Mouse (Mus musculus): ENCODE results near the gene Spag8.

Gene Spag8

DNA sequence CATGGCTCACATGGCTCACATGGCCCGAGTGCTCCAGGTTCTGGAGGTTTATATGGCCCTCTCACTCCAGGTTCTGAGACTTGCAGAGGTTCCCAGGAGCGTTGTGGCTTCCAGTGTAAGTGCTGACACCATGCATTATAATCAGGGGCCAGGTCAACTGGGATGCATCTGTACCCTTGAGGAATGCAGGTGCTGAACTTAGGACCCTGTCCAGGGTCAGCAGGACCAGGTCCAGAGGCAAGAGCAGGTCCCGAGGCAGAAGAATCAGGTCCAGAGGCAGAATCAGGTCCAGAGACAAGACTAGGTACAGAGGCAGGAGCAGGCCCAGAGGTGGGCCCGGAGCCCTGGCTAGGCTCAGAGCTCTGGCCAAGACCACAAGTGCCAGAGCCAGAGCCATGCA, 668 bp downstream of the Spag8 start:
- no peak for DNase-seq (ENCODE audit: low spot score in 2 of 2)

DNA sequence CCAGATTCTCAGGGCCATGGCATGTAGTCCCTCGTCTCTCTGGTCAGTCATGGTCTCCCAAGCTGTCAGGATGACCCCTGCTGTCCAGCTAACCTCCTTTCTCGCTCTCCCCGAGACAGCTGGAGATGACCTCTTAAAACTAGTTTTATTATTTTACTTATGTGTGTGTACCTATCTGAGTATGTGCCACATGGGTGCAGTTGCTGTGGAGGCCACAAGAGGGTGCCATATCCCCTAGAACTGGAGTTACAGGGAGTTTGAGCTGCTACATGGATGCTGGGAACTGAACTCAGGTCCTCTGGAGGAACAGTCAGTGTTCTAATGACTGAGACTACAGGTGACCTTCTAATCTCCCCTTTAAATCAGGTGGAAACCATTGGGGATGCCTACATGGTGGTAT, 3.6 kb downstream of the Spag8 start:
- DNase-seq (ENCODE audit: low spot score in 2 of 2): no peak

DNA sequence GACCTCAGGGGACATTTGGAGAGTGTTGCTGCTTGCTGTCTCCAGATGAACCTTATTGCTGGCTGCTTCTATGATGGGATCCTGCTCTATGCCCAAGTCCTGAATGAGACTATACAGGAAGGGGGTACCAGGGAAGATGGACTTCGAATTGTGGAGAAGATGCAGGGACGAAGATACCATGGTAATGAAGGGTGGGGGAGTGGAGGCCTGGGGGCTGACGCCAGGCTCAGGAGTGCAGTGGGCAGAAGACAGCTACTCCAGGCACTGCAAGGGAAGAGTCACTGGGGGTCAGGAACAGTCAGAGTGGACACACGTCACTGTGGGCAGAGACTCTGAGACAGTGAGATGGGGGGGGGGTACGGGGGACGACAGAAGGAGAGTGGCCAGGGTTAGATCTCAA, 12.9 kb downstream of the Spag8 start:
- no peak for DNase-seq (ENCODE audit: low spot score in 2 of 2)

DNA sequence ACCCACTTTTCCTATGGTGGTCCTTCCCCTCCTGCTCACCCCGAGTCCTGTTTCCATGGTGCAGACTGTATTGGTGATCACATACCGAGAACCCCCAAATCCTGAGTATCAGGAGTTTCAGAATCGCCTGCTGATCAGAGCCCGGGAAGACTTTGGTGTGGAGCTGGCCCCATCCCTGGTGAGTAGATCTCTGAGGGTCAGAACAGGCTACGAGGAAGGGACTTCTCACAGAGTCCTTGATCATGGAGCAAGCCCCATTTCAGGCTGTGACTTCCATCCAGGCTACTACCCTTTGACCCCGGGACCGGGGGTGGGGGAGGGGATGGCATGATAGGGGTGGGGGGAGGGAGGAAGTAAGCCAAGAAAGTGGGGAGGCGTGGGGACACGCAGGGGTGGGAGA, 13.3 kb downstream of the Spag8 start:
- DNase-seq (ENCODE audit: low spot score in 2 of 2): no peak

DNA sequence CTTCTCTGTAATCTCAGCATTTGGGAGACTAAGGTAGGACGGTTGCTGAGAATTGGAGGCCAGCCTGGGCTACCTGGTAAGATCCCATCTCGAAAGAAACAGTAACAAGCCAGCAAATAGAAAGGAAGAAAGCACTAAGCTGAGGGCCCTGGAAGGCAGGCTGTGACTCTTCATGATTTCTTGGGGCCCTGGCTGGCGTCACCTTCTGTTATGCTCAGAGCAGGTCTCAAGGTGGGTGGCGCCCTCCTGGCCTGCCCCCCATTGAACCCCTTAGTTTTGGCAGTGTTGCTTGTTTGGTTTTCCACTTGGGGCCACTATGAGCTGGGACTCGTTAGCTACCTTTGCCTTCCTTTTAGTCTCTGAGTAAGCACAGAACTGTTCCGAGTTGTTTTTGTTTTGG, 16.6 kb downstream of the Spag8 start:
- DNase-seq (ENCODE audit: low spot score in 2 of 2): no peak

DNA sequence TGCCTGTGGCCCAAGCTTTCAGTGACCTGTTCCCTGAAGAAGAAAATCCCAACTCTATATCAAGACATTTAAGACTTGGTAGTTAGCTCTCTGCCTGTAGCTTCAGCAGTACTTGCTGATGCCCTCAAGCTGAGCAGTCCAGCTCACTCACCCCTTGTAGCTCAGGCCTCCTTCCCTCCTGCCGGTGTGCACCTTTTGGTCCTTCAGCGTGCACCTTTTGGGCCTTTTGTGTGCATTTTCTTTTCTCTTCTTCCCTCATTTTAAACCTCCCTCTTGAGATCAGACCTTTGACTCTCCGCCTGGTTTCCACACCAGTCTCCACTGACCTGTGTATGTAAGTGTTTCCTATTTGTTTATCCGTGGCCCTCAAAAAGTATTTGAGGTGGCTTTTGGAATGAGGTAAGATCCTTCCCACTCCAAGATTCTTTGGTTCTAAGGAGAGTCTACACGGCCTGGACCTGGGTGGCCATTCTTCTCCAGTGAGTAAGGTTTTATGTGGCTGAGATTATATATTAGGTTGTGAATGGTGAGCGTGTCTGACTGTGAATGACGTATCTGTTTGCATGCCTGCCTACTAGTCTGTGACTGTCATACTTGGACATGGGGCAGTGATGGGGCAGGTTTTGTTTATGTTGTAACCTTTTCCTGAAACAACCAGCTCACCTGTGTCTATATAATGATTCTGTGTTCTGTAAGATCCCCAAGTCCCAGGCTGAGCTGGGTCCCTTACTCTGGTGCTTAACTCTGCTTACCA, 18.6 kb downstream of the Spag8 start:
- no peak for DNase-seq (ENCODE audit: low spot score in 2 of 2)

DNA sequence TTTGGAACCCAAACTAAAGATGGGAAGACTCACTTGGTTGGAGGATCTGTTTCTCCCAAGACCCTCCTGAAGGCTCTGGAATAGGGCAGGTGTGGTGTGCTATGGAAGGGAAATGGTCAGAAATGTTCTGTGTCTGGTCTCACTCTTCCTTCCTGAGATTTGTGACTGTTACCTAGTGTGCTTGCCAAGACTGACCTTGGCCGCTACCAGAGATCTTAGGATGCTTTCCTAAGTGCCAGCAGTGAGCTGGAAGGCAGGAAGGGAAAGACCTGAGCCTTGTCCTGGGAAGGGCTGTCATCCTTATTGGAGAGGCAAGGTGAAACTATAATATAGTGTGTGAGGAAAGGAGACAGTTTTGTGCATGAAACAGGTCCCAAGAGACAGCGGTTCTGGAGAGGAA, 19.7 kb downstream of the Spag8 start:
- DNase-seq (ENCODE audit: low spot score in 2 of 2): no peak

DNA sequence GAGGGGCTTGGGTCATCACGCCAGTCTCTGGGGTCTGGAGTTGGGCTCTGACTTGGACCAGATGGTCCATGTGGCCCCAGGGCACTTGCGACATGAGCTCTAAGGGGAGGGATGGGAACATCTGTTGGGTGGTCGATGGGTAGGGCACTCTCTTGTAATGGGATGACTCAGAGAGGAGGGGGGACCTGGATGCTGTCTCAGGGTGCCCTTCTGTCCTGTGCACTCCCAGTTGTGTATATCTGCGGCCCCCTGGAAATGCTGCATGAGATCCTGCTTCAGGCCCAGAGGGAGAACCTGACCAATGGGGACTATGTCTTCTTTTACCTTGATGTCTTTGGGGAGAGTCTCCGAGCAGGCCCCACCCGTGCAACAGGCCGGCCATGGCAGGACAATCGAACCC, 20.1 kb downstream of the Spag8 start:
- no peak for DNase-seq (ENCODE audit: low spot score in 2 of 2)

DNA sequence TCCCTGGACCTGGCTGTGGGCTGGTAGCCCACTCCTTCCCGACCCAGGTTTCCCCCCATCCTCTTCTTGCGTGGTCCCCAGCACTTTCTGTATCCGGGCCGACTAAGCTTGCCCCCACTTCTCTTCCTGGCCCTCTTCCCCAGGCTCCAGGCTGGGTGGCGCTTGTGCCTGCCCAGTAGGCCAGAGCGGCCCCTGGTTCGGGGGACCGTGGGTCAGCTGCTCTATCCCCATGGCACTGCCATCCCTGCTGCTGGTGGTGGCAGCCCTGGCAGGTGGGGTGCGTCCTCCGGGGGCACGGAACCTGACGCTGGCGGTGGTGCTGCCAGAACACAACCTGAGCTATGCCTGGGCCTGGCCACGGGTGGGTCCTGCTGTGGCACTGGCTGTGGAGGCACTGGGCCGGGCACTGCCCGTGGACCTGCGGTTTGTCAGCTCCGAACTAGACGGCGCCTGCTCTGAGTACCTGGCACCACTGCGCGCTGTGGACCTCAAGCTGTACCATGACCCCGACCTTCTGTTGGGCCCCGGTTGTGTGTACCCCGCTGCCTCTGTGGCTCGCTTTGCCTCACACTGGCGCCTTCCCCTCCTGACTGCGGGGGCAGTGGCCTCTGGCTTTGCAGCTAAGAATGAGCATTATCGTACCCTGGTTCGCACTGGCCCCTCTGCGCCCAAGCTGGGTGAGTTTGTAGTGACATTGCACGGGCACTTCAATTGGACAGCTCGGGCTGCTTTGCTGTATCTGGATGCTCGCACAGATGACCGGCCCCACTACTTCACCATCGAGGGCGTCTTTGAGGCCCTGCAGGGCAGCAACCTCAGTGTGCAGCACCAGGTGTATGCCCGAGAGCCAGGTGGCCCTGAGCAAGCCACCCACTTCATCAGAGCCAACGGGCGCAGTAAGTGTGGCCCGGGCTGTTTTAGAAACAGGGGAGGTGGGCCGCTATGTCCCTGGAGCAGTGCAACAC, 21.2 kb downstream of the Spag8 start:
- DNase-seq (ENCODE audit: low spot score in 2 of 2): no peak

DNA sequence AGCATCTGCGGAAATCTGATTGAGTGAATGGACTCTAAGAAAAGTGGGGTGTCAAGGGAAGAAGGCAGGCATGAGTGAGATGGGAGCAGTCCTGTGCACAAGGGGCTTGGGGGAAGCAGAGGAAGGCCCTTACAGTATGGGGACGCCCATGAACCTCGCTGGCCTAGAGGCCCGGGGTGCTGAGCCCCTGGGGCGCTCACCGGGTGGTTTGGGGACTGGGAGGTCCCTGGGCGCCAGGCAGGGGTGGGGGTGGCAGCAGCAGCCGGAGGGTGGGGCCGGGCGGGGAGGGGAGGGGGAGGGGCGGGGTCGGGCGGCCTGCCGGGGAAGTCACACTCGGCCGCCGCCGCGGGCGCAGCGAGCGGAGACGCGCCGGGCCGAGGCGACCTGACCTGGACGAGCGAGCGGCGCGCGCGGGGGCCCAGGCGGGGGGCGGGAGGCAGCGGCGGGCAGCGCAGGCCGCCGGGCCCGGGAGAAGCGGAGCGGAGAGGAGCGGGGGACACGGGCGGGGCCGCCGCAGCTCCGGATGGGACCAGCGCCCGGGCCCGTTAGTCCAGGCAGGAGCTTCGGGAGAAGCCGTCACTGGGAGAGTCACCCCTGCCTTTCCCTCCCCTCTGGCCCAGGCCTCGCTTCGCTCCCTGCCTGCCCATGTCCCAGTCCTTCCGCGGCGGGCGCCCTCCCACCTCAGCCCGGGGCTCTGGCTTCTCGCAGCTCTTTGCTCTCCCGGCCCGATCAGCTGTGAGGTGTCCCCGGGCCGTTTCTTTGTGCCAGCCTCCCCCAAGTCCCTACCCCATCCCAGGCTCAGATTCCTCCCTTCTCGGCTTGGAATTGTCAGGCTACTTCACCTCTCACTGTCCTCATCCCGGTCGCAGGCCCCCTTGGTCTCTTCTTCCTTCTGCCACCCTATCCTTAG, 22.1 kb downstream of the Spag8 start, which contains the start of gene Npr2:
Gene Npr2 (plus strand): TSS at position 890 of the 910 bp plus-strand sequence.
- peak in 1 of 2 experiments; percentile 35 for DNase-seq (ENCODE audit: low spot score in 2 of 2)

DNA sequence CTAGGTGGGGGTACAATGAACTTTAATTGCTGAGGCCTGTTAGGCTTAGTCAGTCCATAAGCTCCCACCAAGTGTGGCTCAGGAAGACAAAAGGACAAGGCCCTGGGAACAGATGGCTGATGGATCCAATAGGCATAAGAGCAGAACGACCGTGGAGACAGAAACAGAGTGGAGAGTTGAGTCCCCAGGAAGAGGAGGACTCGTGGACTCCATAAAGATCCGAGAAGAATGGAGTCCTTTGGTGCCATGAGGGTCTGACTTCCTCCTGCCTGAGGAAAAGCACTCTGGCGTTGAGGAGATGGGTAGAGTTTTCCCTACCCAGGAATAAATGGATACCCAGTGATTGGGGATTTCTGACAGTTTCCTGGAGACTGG, 22.7 kb downstream of the Spag8 start:
- DNase-seq (ENCODE audit: low spot score in 2 of 2): peak in 1 of 2 experiments; percentile 21

DNA sequence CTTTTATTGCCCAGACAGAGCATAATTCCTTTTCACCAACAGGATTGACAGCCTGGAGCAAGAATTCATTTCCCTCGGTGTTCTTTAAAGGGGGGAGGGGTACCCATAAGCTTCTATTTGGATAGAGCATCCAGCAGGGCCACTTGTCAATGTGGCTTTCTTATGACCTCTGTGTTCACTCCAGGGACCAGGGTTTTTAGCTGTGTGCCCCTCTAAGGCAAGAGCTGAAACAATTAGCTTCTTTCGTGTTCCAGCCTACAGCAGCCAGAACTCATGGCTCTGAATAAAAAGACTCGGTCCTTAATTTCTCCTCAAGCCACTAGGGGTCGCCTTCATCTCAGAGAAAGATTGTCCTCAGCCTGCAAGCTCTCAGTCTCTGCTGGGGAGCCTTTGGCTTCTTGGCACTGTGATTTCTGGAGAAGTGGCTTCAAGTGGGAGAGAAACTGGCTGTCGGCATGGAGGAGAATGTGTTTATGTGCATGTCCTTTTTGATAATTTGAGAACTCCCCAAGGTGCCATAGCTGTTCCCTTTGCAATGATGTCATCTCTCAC, 23.3 kb downstream of the Spag8 start:
- peak; percentile 56 to 69 for DNase-seq (ENCODE audit: low spot score in 2 of 2)

DNA sequence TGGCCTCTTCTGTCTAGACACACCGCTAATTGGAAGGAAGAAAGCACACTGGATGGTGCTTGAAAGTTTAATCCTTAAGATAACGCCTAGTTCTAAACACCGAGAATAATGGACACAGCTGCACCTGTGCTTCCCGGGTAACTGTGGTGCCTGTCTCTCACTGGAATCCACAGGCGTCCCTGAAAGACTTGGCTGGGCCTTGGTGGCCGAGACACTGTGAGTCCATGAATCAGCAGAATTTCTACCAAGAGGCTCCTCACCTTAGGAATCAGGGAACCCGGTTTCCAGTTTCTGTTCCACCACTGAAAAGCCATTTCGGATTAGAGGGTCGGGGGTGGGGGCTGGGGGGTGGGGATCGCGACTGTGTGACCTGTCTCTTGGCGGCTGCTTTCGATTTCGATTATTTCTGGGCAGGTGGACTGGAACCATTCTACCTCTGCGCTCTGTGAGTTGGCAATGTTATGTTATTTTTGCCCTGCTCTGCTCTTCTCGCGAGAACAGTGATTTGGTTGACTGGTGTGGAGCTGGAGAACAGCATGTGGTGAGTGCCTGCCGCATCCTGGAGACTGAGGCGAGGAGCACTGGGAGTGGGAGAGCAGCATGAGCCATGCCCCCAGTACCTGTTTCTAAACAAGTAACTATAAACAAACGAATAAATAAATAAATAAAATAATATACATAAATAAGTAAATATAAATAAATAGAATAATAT, 24.1 kb downstream of the Spag8 start:
- no peak for DNase-seq (ENCODE audit: low spot score in 2 of 2)

DNA sequence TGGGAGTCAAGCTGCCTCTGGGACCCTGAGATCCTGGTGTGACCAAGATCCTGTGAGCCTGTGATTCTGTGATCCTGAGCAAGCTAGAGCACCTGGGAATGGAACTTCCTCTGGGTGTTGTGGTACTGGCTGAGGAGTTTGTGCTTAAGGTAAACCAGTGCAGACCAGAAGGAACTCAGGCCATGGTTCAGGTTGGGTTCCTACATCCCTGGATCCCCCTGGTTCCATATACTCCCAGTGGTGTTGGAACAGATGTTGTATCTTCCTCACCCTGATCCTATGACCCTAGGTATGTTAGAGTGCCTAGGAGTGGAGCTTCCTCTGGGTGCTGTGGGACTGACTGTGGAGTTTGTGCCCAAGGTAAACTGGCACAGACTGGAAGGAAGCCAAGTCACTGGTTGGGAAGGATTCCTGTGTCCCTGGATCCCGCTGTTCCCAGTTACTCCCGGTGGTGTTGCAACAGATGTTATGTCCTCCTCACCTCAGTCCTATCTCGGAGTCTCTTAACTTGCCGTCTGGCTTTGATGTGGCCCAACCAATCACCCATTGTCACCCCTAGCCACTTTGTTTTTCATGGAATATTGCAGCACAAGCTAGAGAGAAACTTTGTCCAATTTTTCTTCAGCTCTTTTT, 33.1 kb downstream of the Spag8 start:
- DNase-seq (ENCODE audit: low spot score in 2 of 2): no peak

DNA sequence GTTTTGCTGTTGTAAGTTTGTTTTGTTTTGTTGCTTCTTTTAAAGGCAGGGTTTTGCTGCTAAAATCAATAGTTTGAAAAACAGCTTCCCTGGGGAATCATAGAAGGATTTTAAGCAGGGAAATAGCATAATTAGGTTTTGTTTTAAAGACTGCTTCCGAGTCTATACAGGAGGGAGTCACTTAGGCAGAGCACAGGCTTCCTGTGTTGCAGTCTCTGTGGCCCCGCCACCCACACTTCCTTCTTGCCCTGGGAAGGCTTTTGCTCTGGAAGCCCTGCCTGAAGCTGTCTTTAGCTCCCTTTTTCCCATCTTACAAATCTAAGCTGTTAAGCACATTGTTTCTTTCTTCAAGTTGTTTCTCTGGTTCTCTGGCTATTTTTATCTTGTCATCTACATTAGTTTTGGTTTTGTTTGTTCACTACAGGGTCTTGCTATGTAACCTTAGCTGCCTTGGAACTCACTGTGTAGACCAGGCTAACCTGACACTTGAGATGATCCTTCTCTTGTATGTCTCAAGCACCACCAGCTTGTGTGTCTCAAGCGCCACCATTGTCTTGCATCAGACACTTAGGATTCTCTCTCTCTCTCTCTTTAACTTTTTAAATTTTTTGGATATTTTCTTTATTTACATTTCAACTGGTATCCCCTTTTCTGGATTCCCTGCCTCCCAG, 40.2 kb downstream of the Spag8 start:
- DNase-seq (ENCODE audit: low spot score in 2 of 2): no peak

DNA sequence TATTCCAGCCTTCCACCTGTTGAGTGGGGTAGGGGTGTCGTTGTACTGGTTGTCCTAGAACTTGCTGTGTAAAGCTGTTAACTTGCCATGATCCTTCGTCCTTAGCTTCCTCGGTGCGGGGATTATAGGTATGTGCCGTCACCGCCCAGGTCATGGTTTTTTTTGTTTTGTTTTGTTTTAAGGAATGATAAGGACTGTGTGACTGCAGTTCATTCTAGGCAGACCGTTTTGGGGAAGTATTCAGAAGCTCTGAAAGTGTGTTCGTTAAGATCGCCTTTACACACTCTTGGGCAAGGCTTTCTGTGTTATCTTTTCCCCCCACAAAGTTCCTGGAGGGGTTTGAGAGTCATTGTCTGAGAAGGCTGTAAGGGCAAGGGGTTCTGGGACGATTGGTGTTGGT, 40.9 kb downstream of the Spag8 start:
- DNase-seq (ENCODE audit: low spot score in 2 of 2): no peak

DNA sequence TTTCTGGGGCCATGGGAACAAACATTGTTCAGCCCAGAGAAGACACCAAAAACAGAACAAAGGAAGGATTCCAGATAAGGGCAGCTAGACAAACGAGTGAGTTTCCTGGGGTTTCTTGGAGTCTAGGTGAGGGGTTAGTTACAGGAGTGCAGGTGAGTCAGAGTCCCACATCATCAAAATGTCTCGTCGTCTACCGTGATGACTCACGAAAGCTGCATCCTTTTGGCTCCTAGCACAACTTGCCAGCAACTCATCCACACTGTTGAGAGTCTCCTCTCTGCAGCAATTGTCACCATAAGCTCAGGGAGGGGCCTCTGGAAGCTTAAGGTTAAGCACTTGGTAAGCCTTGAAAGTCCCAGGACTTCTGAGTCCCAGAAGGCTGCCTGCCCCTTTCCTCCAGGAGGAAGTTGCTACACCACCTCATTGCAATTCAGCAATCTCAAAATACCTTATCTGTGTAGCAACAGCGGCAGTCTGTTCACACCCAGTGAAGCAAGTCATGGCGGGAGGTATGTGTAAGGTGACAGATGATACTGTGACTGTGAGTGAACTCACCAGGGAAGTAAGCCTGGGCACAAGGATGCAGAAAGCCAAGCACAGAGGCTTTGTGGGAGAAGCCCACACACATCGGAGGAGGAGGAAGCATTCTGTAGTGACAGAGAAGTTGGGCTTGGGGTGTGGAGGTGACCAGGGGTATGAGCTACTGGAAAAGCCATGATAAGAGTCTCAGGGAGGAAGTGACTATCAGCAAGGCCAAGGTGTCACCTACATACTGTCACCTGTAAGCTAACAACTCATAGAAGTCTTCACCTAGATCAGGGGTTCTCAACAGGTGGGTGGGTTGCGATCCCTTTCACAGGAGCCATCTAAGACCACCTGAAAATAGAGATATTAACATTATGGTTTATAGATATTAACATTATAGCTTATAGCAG, 48.4 kb downstream of the Spag8 start:
- no peak for DNase-seq (ENCODE audit: low spot score in 2 of 2)

DNA sequence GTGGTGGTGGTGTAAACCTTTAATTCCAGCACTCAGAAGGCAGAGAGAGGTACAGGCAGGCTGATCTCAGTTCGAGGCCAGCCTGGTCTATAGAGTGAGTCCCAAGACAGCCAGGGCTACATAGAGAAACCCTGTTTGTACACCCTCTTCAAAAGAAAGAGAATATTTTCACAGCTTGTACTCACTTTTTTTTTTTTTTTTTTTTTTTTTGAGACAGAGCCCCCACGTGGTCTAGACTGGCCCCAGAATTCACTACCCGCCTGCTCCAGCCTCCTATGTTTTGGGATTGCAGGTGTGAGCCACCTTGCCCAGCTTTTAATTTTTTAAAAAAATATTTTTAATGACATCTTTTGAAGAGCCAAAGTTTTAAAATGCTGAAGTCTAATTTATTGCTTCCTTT, 49.3 kb downstream of the Spag8 start:
- no peak for DNase-seq (ENCODE audit: low spot score in 2 of 2)
